Mouse (Mus musculus): Measurements from ENCODE around the gene Ptch1. TPM values are rescaled to one million over a fixed set of nuclear protein-coding genes. Genes with fewer than 3 reads are reported as not detected.

The Ptch1 gene
- polyA plus RNA-seq, 1 experiment, result 2.2 TPM

GRCm38 (mm10) chr13:63475356-63475755 lies 98.0 kb downstream of the Ptch1 start:
- no peaks in the 10 kb centered on the region for H3K36me3 ChIP-seq (ENCODE audit: control insufficient read depth, insufficient read depth)
- TF ChIP-seq MAX (IDR thresholded peaks at IDR 0.05; ENCODE audit: low read depth) (no peak), E2F4 (IDR thresholded peaks at IDR 0.05; ENCODE audit: insufficient read depth) (no peak), USF1 (IDR thresholded peaks at IDR 0.05; ENCODE audit: low read depth) (no peak), REST (IDR thresholded peaks at IDR 0.05; ENCODE audit: insufficient read depth, insufficient read length) (no peak), POLR2A (IDR thresholded peaks at IDR 0.05; ENCODE audit: insufficient read length, low read depth) (no peak), TCF12 (IDR thresholded peaks at IDR 0.05; ENCODE audit: insufficient read depth, poor library complexity, severe bottlenecking) (no peak), MYOG (IDR thresholded peaks at IDR 0.05; ENCODE audit: control insufficient read depth in 1 of 3, insufficient read depth in 1 of 3, insufficient read length in 2 of 3, low read depth in 2 of 3) (no peak), CEBPB (IDR thresholded peaks at IDR 0.05; ENCODE audit: insufficient read depth, poor library complexity, severe bottlenecking) (no peak), SRF (IDR thresholded peaks at IDR 0.05; ENCODE audit: control insufficient read depth, insufficient read length, low read depth) (no peak), POLR2AphosphoS2 (IDR thresholded peaks at IDR 0.05; ENCODE audit: insufficient read length, low read depth) (no peak), MYOD1 (IDR thresholded peaks at IDR 0.05; ENCODE audit: control insufficient read depth in 1 of 3, insufficient read length in 2 of 3, low read depth in 2 of 3) (no peak), TCF3 (IDR thresholded peaks at IDR 0.05; ENCODE audit: insufficient read length, low read depth) (no peak)
- peaks cover 5% of the 10 kb centered on the region for H3K27me3 ChIP-seq (ENCODE audit: control insufficient read depth, insufficient read depth, insufficient read length)
- no peak overlapping the region for H3K4me2 ChIP-seq (ENCODE audit: low read depth)
- H3K79me2 ChIP-seq (ENCODE audit: control insufficient read depth, insufficient read depth), result no peaks in the 10 kb centered on the region
- no peak overlapping the region for H3ac ChIP-seq (ENCODE audit: control insufficient read depth, insufficient read length)
- H3K4me3 ChIP-seq, result no peak overlapping the region

Other genes with a start within 250 kb of the Ptch1 start
- 8.1 TPM for gene Fancc, start 76.3 kb downstream of the Ptch1 start, polyA plus RNA-seq (2012; fragmentation: generic; extraction: Trizol)
- 3.4 TPM for gene Ercc6l2, start 241.6 kb upstream of the Ptch1 start, polyA plus RNA-seq (2012; fragmentation: generic; extraction: Trizol)

Measured in myocyte (in vitro differentiated cells).